Mouse (Mus musculus): Measurements from ENCODE around the gene Ciao2b. TPM values are rescaled to one million over a fixed set of nuclear protein-coding genes. Genes with fewer than 3 reads are reported as not detected.

The Ciao2b gene
- polyA plus RNA-seq, 1 experiment, result 63.4 TPM

DNA sequence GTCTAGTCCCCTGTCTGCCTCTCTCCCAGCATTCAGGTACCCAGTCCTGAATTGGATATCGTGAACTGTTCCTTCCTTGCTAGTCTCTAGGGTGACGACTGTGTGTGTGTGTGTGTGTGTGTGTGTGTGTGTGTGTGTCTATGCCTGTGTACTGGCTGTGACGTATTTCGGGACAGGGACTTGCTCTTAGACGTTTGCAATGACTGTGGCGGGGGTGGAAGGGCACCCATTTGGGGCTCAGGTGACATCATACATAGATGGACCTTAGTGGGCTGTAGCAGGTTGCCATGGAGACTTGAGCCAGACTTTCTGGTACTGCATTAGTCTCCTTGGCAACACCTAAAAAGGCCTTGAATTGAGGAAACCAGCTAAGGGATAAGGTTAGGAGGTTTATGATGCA, 9.3 kb downstream of the Ciao2b start:
- TF ChIP-seq EP300 (IDR thresholded peaks at IDR 0.05; ENCODE audit: insufficient read depth, low read depth, low read length) (no peak), POLR2A (IDR thresholded peaks at IDR 0.05; ENCODE audit: insufficient read depth, low read length) (no peak), CTCF (IDR thresholded peaks at IDR 0.05; ENCODE audit: low read depth, low read length) (no peak)
- Histone ChIP-seq H3K27me3 (ENCODE audit: control insufficient read depth, insufficient read depth, low read length, poor library complexity, severe bottlenecking) (peaks cover 6% of the 10 kb centered on the region), H3K4me1 (ENCODE audit: control insufficient read depth, insufficient read depth, low read length) (no peaks in the 10 kb centered on the region), H3K9ac (ENCODE audit: low read depth, poor library complexity, severe bottlenecking) (no peak overlapping the region), H3K27ac (ENCODE audit: insufficient read depth, low read length) (no peak overlapping the region), H3K9me3 (replicated peaks; ENCODE audit: control insufficient read depth, insufficient read depth, low read length, poor library complexity, severe bottlenecking) (no peaks in the 10 kb centered on the region), H3K36me3 (ENCODE audit: control insufficient read depth, insufficient read depth, low read length, poor library complexity, severe bottlenecking) (no peaks in the 10 kb centered on the region), H3K4me3 (ENCODE audit: low read depth, low read length) (no peak overlapping the region)

DNA sequence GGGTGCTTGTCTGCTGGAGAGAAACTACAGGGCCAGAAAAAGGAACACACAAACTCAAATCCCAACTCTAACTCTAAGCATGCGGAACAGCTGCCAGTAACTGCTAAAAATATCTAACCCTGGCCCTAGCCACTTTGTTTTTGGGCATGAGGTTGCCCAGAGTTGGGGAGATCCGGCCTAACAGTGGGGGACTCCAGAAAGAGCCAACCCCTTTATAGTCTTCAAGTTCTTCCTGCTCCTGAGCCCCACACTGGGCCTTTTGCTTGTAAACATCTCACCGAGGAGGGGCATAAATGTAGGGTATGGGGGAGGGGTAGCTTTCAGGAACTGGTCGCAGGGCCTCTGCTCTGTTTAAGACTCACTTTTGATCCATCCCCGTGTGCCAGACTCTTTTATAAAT, 9.8 kb downstream of the Ciao2b start:
- no peak overlapping the region for H3K27ac ChIP-seq (ENCODE audit: insufficient read depth, low read length)
- TF ChIP-seq CTCF (IDR thresholded peaks at IDR 0.05; ENCODE audit: low read depth, low read length), result no peak
- no peak for TF ChIP-seq EP300 (IDR thresholded peaks at IDR 0.05; ENCODE audit: insufficient read depth, low read depth, low read length)
- TF ChIP-seq POLR2A (IDR thresholded peaks at IDR 0.05; ENCODE audit: insufficient read depth, low read length), result no peak
- no peak overlapping the region for H3K9ac ChIP-seq (ENCODE audit: low read depth, poor library complexity, severe bottlenecking)
- no peak overlapping the region for H3K4me3 ChIP-seq (ENCODE audit: low read depth, low read length)
- no peaks in the 10 kb centered on the region for H3K9me3 ChIP-seq (replicated peaks; ENCODE audit: control insufficient read depth, insufficient read depth, low read length, poor library complexity, severe bottlenecking)
- H3K36me3 ChIP-seq (ENCODE audit: control insufficient read depth, insufficient read depth, low read length, poor library complexity, severe bottlenecking), result no peaks in the 10 kb centered on the region
- H3K4me1 ChIP-seq (ENCODE audit: control insufficient read depth, insufficient read depth, low read length), result no peaks in the 10 kb centered on the region
- peaks cover 6% of the 10 kb centered on the region for H3K27me3 ChIP-seq (ENCODE audit: control insufficient read depth, insufficient read depth, low read length, poor library complexity, severe bottlenecking)

DNA sequence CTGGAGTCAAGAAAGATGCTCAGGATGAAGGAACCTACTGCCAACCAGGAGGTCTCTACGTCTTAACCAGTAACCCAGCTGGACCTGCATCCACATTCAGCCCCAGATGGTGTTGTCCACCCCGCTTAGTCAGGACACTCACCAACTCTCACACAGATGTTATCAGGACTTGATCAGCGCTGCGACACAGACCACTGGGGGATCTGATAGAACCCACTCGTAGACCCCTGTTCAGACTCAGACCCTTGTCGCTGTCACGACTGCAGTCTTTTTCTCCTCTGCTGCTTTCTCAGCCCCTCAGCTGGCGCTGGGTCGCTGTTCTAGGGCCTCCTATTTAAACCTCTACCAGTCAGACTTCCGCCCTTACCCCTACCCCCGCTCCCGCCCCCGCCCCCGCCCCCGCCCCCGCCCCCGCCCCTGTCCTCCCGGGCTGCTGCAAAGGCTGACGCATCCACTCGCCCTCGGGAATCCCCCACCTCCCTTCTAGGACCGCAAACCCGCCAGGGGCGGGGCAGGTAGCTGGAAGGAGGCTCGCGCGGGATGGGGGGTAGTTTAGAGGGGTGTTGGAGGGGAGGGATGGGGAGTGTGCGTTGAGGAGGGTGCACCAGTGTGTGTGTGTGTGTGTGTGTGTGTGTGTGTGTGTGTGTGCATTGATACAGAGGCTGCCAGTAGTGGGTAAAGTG, 10.6 kb downstream of the Ciao2b start, which contains the start of gene Rrad:
Gene Rrad, minus strand, starts transcription at position 347 of the 683 bp plus-strand sequence.
- peaks cover 6% of the 10 kb centered on the region for H3K27me3 ChIP-seq (ENCODE audit: control insufficient read depth, insufficient read depth, low read length, poor library complexity, severe bottlenecking)
- H3K36me3 ChIP-seq (ENCODE audit: control insufficient read depth, insufficient read depth, low read length, poor library complexity, severe bottlenecking), result no peaks in the 10 kb centered on the region
- H3K9me3 ChIP-seq (replicated peaks; ENCODE audit: control insufficient read depth, insufficient read depth, low read length, poor library complexity, severe bottlenecking), result no peaks in the 10 kb centered on the region
- H3K9ac ChIP-seq (ENCODE audit: low read depth, poor library complexity, severe bottlenecking), result peak within 1 kb of the TSS; percentile 2; the same call in 1 of the 2 replicates
- H3K4me3 ChIP-seq (ENCODE audit: low read depth, low read length), result peak within 1 kb of the TSS; percentile 55
- H3K27ac ChIP-seq (ENCODE audit: insufficient read depth, low read length), result no peak within 1 kb of the TSS
- TF ChIP-seq EP300 (IDR thresholded peaks at IDR 0.05; ENCODE audit: insufficient read depth, low read depth, low read length), result no peak
- no peaks in the 10 kb centered on the region for H3K4me1 ChIP-seq (ENCODE audit: control insufficient read depth, insufficient read depth, low read length)

DNA sequence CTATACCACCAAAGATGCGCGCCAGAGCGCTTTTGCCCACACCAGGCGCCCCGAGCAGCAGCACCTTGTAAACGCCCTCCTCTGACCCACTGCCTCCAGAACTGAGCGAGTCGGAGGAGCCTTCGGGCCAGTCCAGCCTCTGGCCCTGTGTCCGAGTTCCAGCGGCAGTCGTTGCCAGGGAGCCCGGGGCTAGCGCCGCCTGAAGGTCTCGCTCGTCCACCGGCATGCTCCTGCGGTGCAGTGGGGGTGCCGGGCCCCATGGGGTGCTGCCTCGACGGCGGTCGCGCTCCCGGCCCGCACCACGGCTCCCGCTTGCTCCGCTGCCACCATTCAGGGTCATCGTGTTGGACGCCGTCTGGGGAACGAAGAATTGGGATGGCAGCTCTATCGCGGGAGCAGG, 11.2 kb downstream of the Ciao2b start:
- H3K27ac ChIP-seq (ENCODE audit: insufficient read depth, low read length), result no peak overlapping the region
- TF ChIP-seq POLR2A (IDR thresholded peaks at IDR 0.05; ENCODE audit: insufficient read depth, low read length), result no peak
- TF ChIP-seq EP300 (IDR thresholded peaks at IDR 0.05; ENCODE audit: insufficient read depth, low read depth, low read length), result no peak
- TF ChIP-seq CTCF (IDR thresholded peaks at IDR 0.05; ENCODE audit: low read depth, low read length), result no peak
- H3K27me3 ChIP-seq (ENCODE audit: control insufficient read depth, insufficient read depth, low read length, poor library complexity, severe bottlenecking), result peaks cover 6% of the 10 kb centered on the region
- H3K36me3 ChIP-seq (ENCODE audit: control insufficient read depth, insufficient read depth, low read length, poor library complexity, severe bottlenecking), result no peaks in the 10 kb centered on the region
- H3K9ac ChIP-seq (ENCODE audit: low read depth, poor library complexity, severe bottlenecking), result peak overlapping the region; percentile 2; the same call in 1 of the 2 replicates
- peak overlapping the region; percentile 55 for H3K4me3 ChIP-seq (ENCODE audit: low read depth, low read length)
- no peaks in the 10 kb centered on the region for H3K9me3 ChIP-seq (replicated peaks; ENCODE audit: control insufficient read depth, insufficient read depth, low read length, poor library complexity, severe bottlenecking)
- no peaks in the 10 kb centered on the region for H3K4me1 ChIP-seq (ENCODE audit: control insufficient read depth, insufficient read depth, low read length)

DNA sequence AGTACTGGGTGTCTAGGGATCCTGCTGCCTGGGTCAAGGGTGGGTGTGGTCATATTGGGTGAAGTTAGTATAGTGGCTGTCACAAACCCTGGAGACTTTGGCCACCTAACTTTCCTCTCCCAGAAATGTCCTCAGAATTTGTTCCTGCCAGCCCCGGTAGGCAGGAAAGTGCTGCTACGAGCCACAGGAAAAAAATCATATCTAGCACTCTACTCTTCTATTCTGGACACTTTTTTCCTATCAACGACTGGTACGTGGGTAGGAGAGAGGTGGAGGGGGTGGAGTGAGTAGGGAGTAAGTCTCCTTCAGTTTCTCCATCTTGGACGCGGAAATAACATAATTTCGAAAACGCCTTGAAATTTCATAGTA, 11.7 kb downstream of the Ciao2b start:
- H3K4me3 ChIP-seq (ENCODE audit: low read depth, low read length), result peak overlapping the region; percentile 55; the same call in 1 of the 2 replicates
- 0 out of 2 replicates have a peak overlapping the region, but pooled peaks have one; percentile 2 for H3K9ac ChIP-seq (ENCODE audit: low read depth, poor library complexity, severe bottlenecking)
- TF ChIP-seq CTCF (IDR thresholded peaks at IDR 0.05; ENCODE audit: low read depth, low read length) (no peak), EP300 (IDR thresholded peaks at IDR 0.05; ENCODE audit: insufficient read depth, low read depth, low read length) (no peak), POLR2A (IDR thresholded peaks at IDR 0.05; ENCODE audit: insufficient read depth, low read length) (no peak)

DNA sequence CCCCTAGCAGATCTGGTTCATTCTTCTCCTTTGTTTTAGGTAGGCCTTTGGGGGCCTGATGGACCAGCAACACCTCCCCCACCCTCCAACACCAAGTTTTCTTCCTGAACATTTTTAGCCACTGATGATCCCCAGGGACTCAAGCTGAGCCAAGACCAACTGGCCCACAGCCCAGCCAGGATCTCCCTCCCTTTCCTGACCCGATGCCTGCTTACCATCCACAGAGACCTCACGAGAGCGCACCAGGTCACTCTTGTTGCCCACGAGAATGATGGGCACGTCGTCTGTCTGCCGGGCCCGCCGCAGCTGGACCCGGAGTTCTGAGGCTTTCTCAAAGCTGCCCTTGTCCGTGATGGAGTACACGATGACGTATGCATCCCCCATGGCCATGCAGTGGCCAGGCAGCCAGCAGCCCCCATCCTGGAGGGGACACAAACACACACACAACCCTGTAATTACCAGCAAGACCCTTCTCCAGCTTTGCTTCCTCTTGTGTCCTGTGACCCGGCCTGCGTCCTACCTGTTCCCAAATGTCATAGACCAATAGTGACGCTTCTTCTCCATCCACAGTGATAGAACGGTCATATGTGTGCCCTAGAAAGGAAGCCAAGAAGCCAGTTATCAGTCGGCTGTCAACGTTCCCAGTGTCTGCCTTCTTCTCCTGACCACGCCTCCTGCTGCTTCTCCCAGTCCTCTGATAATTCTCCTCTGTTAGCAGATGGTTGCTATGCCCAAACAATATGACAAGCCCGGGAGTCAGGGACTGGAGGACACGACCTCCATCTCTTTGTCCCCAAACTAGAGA, 12.3 kb downstream of the Ciao2b start:
- H3K27me3 ChIP-seq (ENCODE audit: control insufficient read depth, insufficient read depth, low read length, poor library complexity, severe bottlenecking), result peaks cover 6% of the 10 kb centered on the region
- no peak overlapping the region for H3K27ac ChIP-seq (ENCODE audit: insufficient read depth, low read length)
- H3K9ac ChIP-seq (ENCODE audit: low read depth, poor library complexity, severe bottlenecking), result no peak overlapping the region
- no peak overlapping the region for H3K4me3 ChIP-seq (ENCODE audit: low read depth, low read length)
- H3K4me1 ChIP-seq (ENCODE audit: control insufficient read depth, insufficient read depth, low read length), result no peaks in the 10 kb centered on the region
- H3K36me3 ChIP-seq (ENCODE audit: control insufficient read depth, insufficient read depth, low read length, poor library complexity, severe bottlenecking), result no peaks in the 10 kb centered on the region
- no peaks in the 10 kb centered on the region for H3K9me3 ChIP-seq (replicated peaks; ENCODE audit: control insufficient read depth, insufficient read depth, low read length, poor library complexity, severe bottlenecking)
- TF ChIP-seq CTCF (IDR thresholded peaks at IDR 0.05; ENCODE audit: low read depth, low read length) (no peak), POLR2A (IDR thresholded peaks at IDR 0.05; ENCODE audit: insufficient read depth, low read length) (no peak), EP300 (IDR thresholded peaks at IDR 0.05; ENCODE audit: insufficient read depth, low read depth, low read length) (no peak)

More for the DNA sequence above, 11.7 kb downstream of the Ciao2b start:
- Histone ChIP-seq H3K27me3 (ENCODE audit: control insufficient read depth, insufficient read depth, low read length, poor library complexity, severe bottlenecking) (peaks cover 6% of the 10 kb centered on the region), H3K36me3 (ENCODE audit: control insufficient read depth, insufficient read depth, low read length, poor library complexity, severe bottlenecking) (no peaks in the 10 kb centered on the region), H3K27ac (ENCODE audit: insufficient read depth, low read length) (no peak overlapping the region), H3K4me1 (ENCODE audit: control insufficient read depth, insufficient read depth, low read length) (no peaks in the 10 kb centered on the region), H3K9me3 (replicated peaks; ENCODE audit: control insufficient read depth, insufficient read depth, low read length, poor library complexity, severe bottlenecking) (no peaks in the 10 kb centered on the region)

Measured in ES-Bruce4 (cell line).